Mouse (Mus musculus): Measurements from ENCODE around the gene Calhm5. TPM values are rescaled to one million over a fixed set of nuclear protein-coding genes. Genes with fewer than 3 reads are reported as not detected.

The Calhm5 gene
- total RNA-seq, 2 experiments from 2014 or later, result not detected

DNA sequence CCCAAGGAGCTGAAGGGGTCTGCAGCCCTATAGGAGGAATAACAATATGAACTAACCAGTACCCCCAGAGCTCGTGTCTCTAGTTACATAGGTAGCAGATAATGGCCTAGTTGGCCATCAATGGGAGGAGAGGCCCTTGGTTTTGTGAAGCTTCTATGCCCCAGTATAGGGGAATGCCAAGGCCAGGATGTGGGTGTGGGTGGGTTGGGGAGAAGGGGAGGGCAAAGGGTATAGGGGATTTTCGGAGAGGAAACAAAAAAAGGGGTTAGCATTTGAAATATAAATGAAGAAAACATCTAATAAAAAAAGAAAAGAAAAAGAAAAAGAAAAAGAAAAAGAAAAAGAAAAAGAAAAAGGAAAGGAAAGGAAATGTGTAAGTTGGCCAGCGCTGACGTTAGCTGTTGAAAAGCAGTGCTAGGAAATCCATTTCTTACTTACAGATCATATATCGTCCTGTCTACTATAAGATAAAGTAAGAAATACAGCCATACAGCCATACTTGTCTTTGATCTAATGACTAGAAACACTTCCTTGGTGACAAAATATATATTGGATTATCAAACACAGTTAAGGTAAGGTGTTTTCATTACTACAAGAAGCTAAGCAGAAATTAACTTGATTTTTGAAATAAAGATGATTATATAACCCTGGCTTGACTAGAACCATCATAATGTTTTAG is 21.7 kb downstream of the Calhm5 start:
- no peak for ATAC-seq (replicated peaks; ENCODE audit: low FRiP score, poor library complexity, severe bottlenecking)

DNA sequence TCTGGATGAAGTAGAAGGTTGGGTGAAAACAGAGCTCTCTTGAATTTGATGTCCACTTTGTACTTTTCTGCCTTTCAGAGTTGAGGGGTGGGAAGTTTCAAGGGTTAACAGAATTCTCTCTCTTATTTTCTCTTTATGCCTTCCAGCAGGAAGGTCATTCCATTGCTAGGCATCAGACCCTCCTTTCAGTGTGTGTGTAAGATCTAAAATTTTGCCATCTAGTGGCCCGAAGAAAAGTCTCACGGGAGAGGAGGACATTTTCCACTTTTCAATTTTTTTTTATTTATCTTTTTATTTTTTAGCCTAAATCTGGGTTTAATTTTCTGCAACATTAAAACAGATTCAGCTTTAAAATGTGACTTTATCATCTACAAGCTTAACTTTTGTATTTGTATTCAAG is 24.7 kb downstream of the Calhm5 start:
- no peak for ATAC-seq (replicated peaks; ENCODE audit: low FRiP score, poor library complexity, severe bottlenecking)

DNA sequence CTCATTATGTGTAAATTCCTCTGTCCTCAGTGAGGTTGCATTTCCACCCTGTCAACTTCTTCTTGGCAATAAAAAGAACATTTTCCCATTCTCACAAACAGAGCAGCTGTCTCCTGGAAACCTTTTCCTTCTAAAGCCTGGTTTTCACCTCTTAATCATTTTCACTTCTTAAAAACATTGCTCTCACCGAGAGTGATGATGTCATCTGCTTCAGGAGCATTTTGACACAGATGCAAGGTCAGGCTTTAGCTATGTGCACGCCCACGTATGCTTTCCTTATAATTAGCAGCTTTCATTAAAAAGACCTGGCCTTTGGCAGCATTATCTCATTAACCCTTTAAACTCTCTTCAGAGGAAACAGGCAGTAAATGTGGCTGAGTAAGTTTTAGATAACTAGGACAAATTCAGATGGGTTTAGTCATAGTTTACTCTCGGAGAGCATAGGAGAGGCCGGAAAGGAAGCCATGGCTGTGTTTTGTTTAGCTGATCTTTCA is 25.3 kb downstream of the Calhm5 start:
- no peak for ATAC-seq (replicated peaks; ENCODE audit: low FRiP score, poor library complexity, severe bottlenecking)

DNA sequence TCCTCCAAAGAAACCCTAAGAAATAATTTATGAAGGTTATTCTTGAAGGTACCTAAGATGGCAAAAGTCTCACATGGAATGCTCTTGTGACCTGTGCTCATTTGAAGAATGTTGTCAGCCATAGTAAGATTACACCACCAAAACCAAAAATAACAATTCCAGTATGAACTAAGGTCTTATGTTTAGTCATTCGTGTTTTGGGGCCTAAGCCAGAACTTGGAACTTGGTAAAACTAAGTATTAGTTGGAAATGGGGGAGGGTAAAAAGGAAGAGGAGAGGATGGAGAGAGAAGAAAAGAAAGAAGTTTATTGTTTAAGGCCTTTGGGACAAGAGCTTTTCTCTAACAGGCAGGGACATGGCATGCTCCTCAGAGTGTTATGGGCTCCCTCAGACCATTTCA is 26.7 kb downstream of the Calhm5 start:
- ATAC-seq (replicated peaks; ENCODE audit: low FRiP score, poor library complexity, severe bottlenecking), result no peak

DNA sequence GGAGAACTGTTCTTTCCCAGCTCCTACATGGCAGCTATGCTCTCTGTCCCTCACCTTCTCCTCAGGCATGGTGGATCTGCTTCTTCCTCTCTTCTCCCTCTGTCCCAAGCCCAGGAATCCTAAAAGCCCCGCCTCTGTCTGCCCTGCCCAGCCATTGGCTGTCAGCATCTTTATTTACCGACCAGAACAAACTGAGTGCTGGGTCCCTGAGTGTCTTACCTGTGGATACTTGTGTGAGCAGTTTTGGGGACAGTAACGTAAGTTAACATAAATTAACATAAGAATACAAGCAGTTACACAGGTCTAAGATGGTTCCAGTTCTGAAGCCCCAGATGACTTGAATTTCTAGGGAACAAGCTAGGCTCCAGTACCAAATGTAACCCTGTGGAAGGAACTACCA is 29.7 kb downstream of the Calhm5 start:
- no peak for ATAC-seq (replicated peaks; ENCODE audit: low FRiP score, poor library complexity, severe bottlenecking)

DNA sequence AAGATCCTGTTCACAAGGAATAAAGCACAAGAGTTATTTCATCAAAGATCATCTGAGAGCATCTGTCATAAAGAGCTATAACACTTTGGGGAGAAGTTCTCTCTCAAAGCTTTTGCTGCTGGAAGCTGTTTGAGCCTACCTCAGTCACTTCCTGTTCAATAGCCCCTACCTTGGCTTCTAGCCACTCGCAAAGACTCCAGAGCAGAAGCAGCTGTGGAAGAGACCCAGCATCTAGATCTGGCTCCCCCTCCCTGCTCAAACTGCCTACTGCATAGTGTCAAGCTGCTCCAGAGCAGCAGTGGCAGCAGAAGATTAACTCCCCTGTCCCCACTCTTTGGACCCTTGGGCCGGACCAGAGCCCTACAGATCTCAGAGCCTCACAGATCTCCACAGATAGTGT is 42.3 kb downstream of the Calhm5 start:
- ATAC-seq (replicated peaks; ENCODE audit: low FRiP score, poor library complexity, severe bottlenecking), result no peak

DNA sequence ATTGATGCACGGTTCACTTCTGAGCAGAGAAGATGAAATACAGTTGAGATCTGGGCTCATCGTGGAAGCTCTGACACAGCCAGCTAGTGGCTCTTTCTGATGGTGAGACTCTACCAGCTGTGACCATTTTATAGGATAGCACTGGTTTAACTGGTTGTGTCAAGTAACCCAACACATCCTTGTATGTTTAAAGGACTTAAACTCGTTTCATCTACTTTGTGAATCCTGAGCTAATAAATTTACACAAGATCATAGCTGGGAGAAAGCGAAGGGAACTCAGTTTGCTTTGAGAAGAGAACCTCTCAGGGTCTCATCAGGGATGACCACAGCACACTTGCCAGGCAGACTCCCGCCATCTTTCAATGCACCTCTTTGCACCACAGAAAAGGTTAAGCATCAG is 52.1 kb downstream of the Calhm5 start, which contains the start of gene Calhm4:
Gene Calhm4, minus strand, starts transcription at position 101 of the 400 bp plus-strand sequence.
- no peak for ATAC-seq (replicated peaks; ENCODE audit: low FRiP score, poor library complexity, severe bottlenecking)

Other genes with a start within 250 kb of the Calhm5 start
- not detected in 2 replicates for gene Sult3a1, start 238.8 kb downstream of the Calhm5 start, total RNA-seq (2015; ENCODE audit: low replicate concordance)
- gene Sult3a1, start 238.8 kb downstream of the Calhm5 start, total RNA-seq (2017; ENCODE audit: low replicate concordance), result not detected in 2 replicates
- gene Rsph4a, start 191.4 kb downstream of the Calhm5 start, total RNA-seq (2015; ENCODE audit: low replicate concordance), result not detected in 2 replicates
- not detected in 2 replicates for gene Rsph4a, start 191.4 kb downstream of the Calhm5 start, total RNA-seq (2017; ENCODE audit: low replicate concordance)
- gene Zup1, start 145.2 kb downstream of the Calhm5 start, total RNA-seq (2015; ENCODE audit: low replicate concordance), result 28.9 and 32.4 TPM in 2 replicates
- 27.2 and 32.9 TPM in 2 replicates for gene Zup1, start 145.2 kb downstream of the Calhm5 start, total RNA-seq (2017; ENCODE audit: low replicate concordance)
- gene Rwdd1, start 76.9 kb downstream of the Calhm5 start, total RNA-seq (2015; ENCODE audit: low replicate concordance), result 5.0 and 55.9 TPM in 2 replicates
- 13.7 and 47.4 TPM in 2 replicates for gene Rwdd1, start 76.9 kb downstream of the Calhm5 start, total RNA-seq (2017; ENCODE audit: low replicate concordance)
- not detected in 2 replicates for gene Trappc3l, start 58.9 kb downstream of the Calhm5 start, total RNA-seq (2015; ENCODE audit: low replicate concordance)
- not detected in 2 replicates for gene Trappc3l, start 58.9 kb downstream of the Calhm5 start, total RNA-seq (2017; ENCODE audit: low replicate concordance)
- not detected in 2 replicates for gene Calhm4, start 52.2 kb downstream of the Calhm5 start, total RNA-seq (2015; ENCODE audit: low replicate concordance)
- gene Calhm4, start 52.2 kb downstream of the Calhm5 start, total RNA-seq (2017; ENCODE audit: low replicate concordance), result not detected in 2 replicates
- gene Calhm6, start 31.5 kb upstream of the Calhm5 start, total RNA-seq (2015; ENCODE audit: low replicate concordance), result 1.4 TPM in 1 of 2 replicates, not detected in the other
- gene Calhm6, start 31.5 kb upstream of the Calhm5 start, total RNA-seq (2017; ENCODE audit: low replicate concordance), result 1.4 TPM in 1 of 2 replicates, not detected in the other
- 0.84 and 6.5 TPM in 2 replicates for gene Dse, start 111.2 kb upstream of the Calhm5 start, total RNA-seq (2015; ENCODE audit: low replicate concordance)
- gene Dse, start 111.2 kb upstream of the Calhm5 start, total RNA-seq (2017; ENCODE audit: low replicate concordance), result 2.6 and 3.3 TPM in 2 replicates
- 22.3 and 28.1 TPM in 2 replicates for gene Tspyl1, start 185.7 kb upstream of the Calhm5 start, total RNA-seq (2015; ENCODE audit: low replicate concordance)
- 25.0 and 30.9 TPM in 2 replicates for gene Tspyl1, start 185.7 kb upstream of the Calhm5 start, total RNA-seq (2017; ENCODE audit: low replicate concordance)
- not detected in 2 replicates for gene Tspyl4, start 200.9 kb upstream of the Calhm5 start, total RNA-seq (2015; ENCODE audit: low replicate concordance)
- gene Tspyl4, start 200.9 kb upstream of the Calhm5 start, total RNA-seq (2017; ENCODE audit: low replicate concordance), result 0.77 TPM in 1 of 2 replicates, not detected in the other